Mouse (Mus musculus) kidney, embryonic 15.5 days (tissue): ENCODE measurements around the gene Ints6. TPM values are rescaled to one million over a fixed set of nuclear protein-coding genes. Genes with fewer than 3 reads are reported as not detected.
"Not testable (repeated sequence)": the region's sequence is repeated elsewhere in the genome, so short reads cannot be mapped to it uniquely, and the experiment has no call there.

Source experiments
- ATAC-seq: fragments of 200-750 bp; cut with Nextera tagmentation; replicated peaks from 2 replicates; pipeline ENCODE4 v1.8.0; 2017; ENCODE audit warnings: moderate TSS enrichment; ENCODE audit not compliant: low FRiP score
- H3K27ac ChIP-seq: fragments of 300-500 bp; sonication (generic); 2 replicates; pipeline ENCODE4 v1.5.1; 2015; ENCODE audit warnings: mild to moderate bottlenecking, inconsistent platforms
- H3K27me3 ChIP-seq: fragments of 300-500 bp; sonication (generic); 2 replicates; pipeline ENCODE4 v1.6.1; 2015; ENCODE audit warnings: inconsistent platforms
- H3K36me3 ChIP-seq: fragments of 300-500 bp; sonication (generic); 2 replicates; pipeline ENCODE4 v1.6.1; 2015; ENCODE audit warnings: inconsistent platforms
- H3K4me1 ChIP-seq: fragments of 300-500 bp; sonication (generic); 2 replicates; pipeline ENCODE4 v1.6.1; 2015; ENCODE audit warnings: inconsistent platforms
- H3K4me2 ChIP-seq: fragments of 300-500 bp; sonication (generic); 2 replicates; pipeline ENCODE4 v1.6.1; 2015; ENCODE audit warnings: moderate library complexity, mild to moderate bottlenecking, inconsistent platforms
- H3K4me3 ChIP-seq: fragments of 300-500 bp; sonication (generic); replicated peaks from 2 replicates; pipeline ENCODE4 v1.5.1; 2015; ENCODE audit warnings: mild to moderate bottlenecking, inconsistent platforms
- H3K9ac ChIP-seq: fragments of 300-500 bp; sonication (generic); 2 replicates; pipeline ENCODE4 v1.6.1; 2015; ENCODE audit warnings: mild to moderate bottlenecking, inconsistent platforms
- H3K9me3 ChIP-seq: fragments of 300-500 bp; sonication (generic); replicated peaks from 2 replicates; pipeline ENCODE4 v1.6.1; 2016; ENCODE audit warnings: inconsistent platforms
- WGBS: fragments of 180-500 bp; shearing (Covaris S2); methylation state at CpG from one replicate; pipeline ENCODE4 v1.1.7; 2015; ENCODE audit warnings: mixed read lengths; 5-methylcytosine and 5-hydroxymethylcytosine counted together
- polyA plus RNA-seq: library from polyadenylated mRNA; unstranded; fragments of >200 nt; fragmentation: Nextera tagmentation; extraction: Ambion mirVana; gene quantifications from 2 replicates; pipeline ENCODE4 v1.2.1, GENCODE M21; 2015

Ints6 gene
- polyA plus RNA-seq, 1 experiment from 2014 or later = 21.9 TPM

- no peaks in the 10 kb centered on the region for H3K27me3 ChIP-seq
- 86% methylated on average over 6 of the region's 6 CpGs for WGBS
- H3K4me2 ChIP-seq = no peak overlapping the region
- no peak overlapping the region for H3K4me3 ChIP-seq
- ATAC-seq = no peak
- H3K36me3 ChIP-seq = no peaks in the 10 kb centered on the region
- H3K4me1 ChIP-seq = no peaks in the 10 kb centered on the region
- no peak overlapping the region for H3K27ac ChIP-seq
- H3K9me3 ChIP-seq = no peaks in the 10 kb centered on the region
- H3K9ac ChIP-seq = no peak overlapping the region
These were observed 112.6 kb downstream of the Ints6 start for GRCm38 (mm10) chr14:62648405-62648804.

GRCm38 (mm10) chr14:62642368-62642767 is 118.6 kb downstream of the Ints6 start:
- not testable (repeated sequence) for H3K4me1 ChIP-seq, H3K36me3 ChIP-seq, H3K9ac ChIP-seq, H3K4me2 ChIP-seq, H3K9me3 ChIP-seq, H3K27ac ChIP-seq, H3K27me3 ChIP-seq, H3K4me3 ChIP-seq, ATAC-seq
- 71% methylated on average over 6 of the region's 7 CpGs for WGBS

- 76% methylated on average over 4 of the region's 4 CpGs for WGBS
These were observed 120.6 kb downstream of the Ints6 start for GRCm38 (mm10) chr14:62640396-62640795.

DNA sequence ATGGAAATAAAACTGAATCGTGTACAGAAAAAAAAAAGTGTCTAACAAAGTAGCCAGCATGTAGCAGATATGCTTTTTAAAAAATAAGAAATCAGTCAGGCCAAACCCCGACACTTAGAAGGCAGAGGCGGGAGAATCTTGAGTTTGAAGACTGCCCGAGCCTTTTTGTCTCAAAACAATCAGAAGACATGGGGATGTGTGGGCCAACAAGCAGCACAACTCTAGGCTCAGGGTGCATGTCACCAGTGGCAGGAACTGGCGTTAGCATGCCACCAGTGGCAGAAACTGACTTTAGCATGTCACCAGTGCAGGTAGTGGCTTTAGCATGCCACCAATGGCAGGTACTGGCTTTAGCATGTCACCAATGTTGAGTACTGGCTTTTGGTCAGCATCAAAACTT is 121.4 kb downstream of the Ints6 start:
- 87% methylated on average over 5 of the region's 5 CpGs for WGBS
- H3K4me3 ChIP-seq = no peak overlapping the region

More at GRCm38 (mm10) chr14:62640396-62640795, 120.6 kb downstream of the Ints6 start:
- H3K27ac ChIP-seq = no peak overlapping the region
- no peak overlapping the region for H3K4me3 ChIP-seq
- peaks cover 8% of the 10 kb centered on the region for H3K4me1 ChIP-seq
- H3K4me2 ChIP-seq = no peak overlapping the region
- no peak overlapping the region for H3K9ac ChIP-seq
- no peak for ATAC-seq
- no peaks in the 10 kb centered on the region for H3K36me3 ChIP-seq
- H3K9me3 ChIP-seq = no peaks in the 10 kb centered on the region
- no peaks in the 10 kb centered on the region for H3K27me3 ChIP-seq

GRCm38 (mm10) chr14:62639111-62639510 is 121.9 kb downstream of the Ints6 start:
- no peaks in the 10 kb centered on the region for H3K9me3 ChIP-seq

More for the DNA sequence above, 121.4 kb downstream of the Ints6 start:
- no peak overlapping the region for H3K27ac ChIP-seq
- no peak overlapping the region for H3K9ac ChIP-seq
- H3K36me3 ChIP-seq = no peaks in the 10 kb centered on the region
- H3K27me3 ChIP-seq = no peaks in the 10 kb centered on the region
- ATAC-seq = no peak
- no peaks in the 10 kb centered on the region for H3K9me3 ChIP-seq
- H3K4me2 ChIP-seq = no peak overlapping the region
- H3K4me1 ChIP-seq = peaks cover 8% of the 10 kb centered on the region

DNA sequence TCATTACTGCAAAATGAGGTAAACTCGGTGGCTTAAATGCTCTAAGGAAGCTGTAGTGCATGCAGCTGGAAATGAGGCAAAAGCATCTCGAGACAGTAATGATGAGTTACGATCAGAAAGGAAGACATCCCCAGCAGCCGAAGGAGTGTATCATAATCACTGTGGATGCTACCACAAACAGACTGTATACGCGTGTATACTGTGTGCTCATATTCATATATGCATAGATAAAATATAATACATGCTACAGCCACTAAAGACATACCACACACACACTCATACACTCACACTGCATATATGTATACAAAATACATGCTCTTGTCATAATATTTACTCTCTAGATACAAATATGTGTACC is 122.6 kb downstream of the Ints6 start:
- no peaks in the 10 kb centered on the region for H3K9me3 ChIP-seq
- no peak overlapping the region for H3K4me2 ChIP-seq
- H3K4me1 ChIP-seq = peaks cover 8% of the 10 kb centered on the region
- H3K36me3 ChIP-seq = no peaks in the 10 kb centered on the region
- no peak overlapping the region for H3K9ac ChIP-seq
- H3K27ac ChIP-seq = no peak overlapping the region
- no peak overlapping the region for H3K4me3 ChIP-seq
- no peaks in the 10 kb centered on the region for H3K27me3 ChIP-seq
- ATAC-seq = no peak
- WGBS = 44% methylated on average over 6 of the region's 6 CpGs

More at GRCm38 (mm10) chr14:62639111-62639510, 121.9 kb downstream of the Ints6 start:
- Histone ChIP-seq H3K4me2 (no peak overlapping the region), H3K27ac (no peak overlapping the region), H3K9ac (no peak overlapping the region), H3K4me3 (no peak overlapping the region), H3K4me1 (peaks cover 8% of the 10 kb centered on the region), H3K27me3 (no peaks in the 10 kb centered on the region), H3K36me3 (no peaks in the 10 kb centered on the region)
- ATAC-seq = no peak
- 71% methylated on average over 6 of the region's 6 CpGs for WGBS

- H3K4me3 ChIP-seq = no peak overlapping the region
- 19% methylated on average over 9 of the region's 9 CpGs for WGBS
- H3K4me1 ChIP-seq = peaks cover 8% of the 10 kb centered on the region
- no peak for ATAC-seq
- no peaks in the 10 kb centered on the region for H3K36me3 ChIP-seq
- no peaks in the 10 kb centered on the region for H3K9me3 ChIP-seq
- H3K27me3 ChIP-seq = no peaks in the 10 kb centered on the region
- H3K4me2 ChIP-seq = no peak overlapping the region
- H3K27ac ChIP-seq = no peak overlapping the region
- H3K9ac ChIP-seq = no peak overlapping the region
These were observed 123.3 kb downstream of the Ints6 start for GRCm38 (mm10) chr14:62637436-62638344.

DNA sequence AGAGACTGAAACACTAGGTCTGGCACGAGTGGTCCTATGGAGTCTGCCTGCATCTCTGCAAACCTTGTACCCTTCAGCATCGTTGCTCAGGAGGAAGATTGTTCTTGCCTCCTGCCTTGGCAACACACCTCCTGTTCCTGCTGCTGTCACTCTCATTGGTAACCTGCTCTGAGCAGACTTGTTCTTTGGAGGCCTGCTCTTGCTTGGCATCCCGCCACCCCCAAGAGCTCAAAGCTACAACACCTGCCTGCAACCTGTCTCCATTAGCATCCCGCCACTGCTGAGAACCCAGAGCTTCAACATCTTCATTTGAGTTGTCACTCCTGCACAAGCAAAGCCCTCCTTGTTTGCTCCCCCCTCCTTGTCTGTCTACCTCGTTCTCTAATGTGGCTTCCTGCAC is 133.0 kb downstream of the Ints6 start:
- no peaks in the 10 kb centered on the region for H3K9me3 ChIP-seq
- no peak overlapping the region for H3K9ac ChIP-seq
- 91% methylated on average over 5 of the region's 5 CpGs for WGBS
- no peaks in the 10 kb centered on the region for H3K4me1 ChIP-seq
- no peaks in the 10 kb centered on the region for H3K36me3 ChIP-seq
- H3K4me2 ChIP-seq = no peak overlapping the region
- no peak overlapping the region for H3K27ac ChIP-seq
- H3K4me3 ChIP-seq = no peak overlapping the region
- no peaks in the 10 kb centered on the region for H3K27me3 ChIP-seq
- no peak for ATAC-seq

Other genes starting within 250 kb of the Ints6 start
- gene Fam124a, start 205.4 kb downstream of the Ints6 start, polyA plus RNA-seq = 7.4 and 8.4 TPM in 2 replicates
- gene Gm4131, start 194.2 kb downstream of the Ints6 start, polyA plus RNA-seq = 0.14 TPM in 1 of 2 replicates, not detected in the other
- gene Serpine3, start 97.5 kb downstream of the Ints6 start, polyA plus RNA-seq = not detected in 2 replicates
- gene Wdfy2, start 76.5 kb upstream of the Ints6 start, polyA plus RNA-seq = 7.3 and 7.9 TPM in 2 replicates
- not detected in 2 replicates for gene Defb48, start 223.3 kb upstream of the Ints6 start, polyA plus RNA-seq
- not detected in 2 replicates for gene Defb47, start 236.9 kb upstream of the Ints6 start, polyA plus RNA-seq